Mouse (Mus musculus) fibroblast of lung, adult 2 months (primary cell): Measurements from ENCODE around the gene Calhm6.

Source experiments
- DNase-seq: peaks from one replicate; pipeline ENCODE4 v3.0.0-alpha.2; 2011; ENCODE audit warnings: low read depth

Calhm6 gene

DNA sequence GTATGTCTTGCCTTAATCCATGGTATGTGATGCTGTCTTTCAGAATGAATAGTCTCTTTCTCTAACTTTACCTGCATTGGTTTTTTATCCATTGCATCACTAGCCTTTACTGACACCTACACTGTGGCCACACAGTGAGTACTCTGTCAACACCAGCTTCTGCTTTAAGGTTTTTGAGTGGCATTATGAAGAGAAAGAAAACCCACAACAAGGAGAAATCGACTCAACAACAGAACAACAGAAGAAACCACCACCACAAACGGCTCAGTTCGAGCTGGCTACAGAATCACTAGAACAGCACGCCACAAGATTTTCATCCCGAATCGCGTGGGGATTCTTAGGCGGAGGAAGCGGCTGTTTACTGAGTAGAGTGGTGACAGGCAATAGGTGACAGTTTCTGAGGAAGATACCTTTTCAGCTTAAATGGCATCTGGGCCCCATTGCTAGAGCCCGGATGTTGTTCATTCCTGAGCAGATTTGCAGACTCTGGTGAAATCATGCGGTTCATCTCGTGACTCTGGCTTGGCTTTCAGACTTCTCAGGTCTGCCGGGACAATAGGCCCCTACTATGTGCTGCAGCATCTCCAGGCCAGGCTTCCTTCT lies 16.8 kb downstream of the Calhm6 start:
- no peak for DNase-seq

DNA sequence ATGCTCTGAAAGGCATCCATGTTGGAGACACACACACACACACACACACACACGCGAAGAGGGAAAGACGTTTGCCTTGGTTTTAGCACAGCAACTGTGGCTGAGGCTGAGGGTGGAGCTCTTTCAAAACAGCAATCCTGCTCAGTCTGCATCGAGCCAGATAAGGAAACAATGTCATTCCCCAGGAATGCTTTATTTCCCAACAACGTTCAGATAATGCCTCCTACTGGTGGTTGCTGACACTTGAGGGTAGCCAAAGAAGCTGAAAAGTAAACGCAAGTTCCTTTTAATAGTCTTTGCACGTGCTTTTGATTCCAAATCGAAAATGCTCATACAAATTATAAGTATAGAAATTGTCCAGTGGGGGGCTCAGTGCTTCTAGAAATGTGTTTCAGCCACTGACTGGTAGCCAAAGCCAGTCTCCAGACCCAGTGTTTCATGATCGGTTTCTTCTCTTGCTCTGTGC lies 31.3 kb downstream of the Calhm6 start, which contains the start of gene Calhm5:
Gene Calhm5, minus strand, starts transcription at position 102 of the 466 bp plus-strand sequence.
- peak; percentile 93 for DNase-seq

DNA sequence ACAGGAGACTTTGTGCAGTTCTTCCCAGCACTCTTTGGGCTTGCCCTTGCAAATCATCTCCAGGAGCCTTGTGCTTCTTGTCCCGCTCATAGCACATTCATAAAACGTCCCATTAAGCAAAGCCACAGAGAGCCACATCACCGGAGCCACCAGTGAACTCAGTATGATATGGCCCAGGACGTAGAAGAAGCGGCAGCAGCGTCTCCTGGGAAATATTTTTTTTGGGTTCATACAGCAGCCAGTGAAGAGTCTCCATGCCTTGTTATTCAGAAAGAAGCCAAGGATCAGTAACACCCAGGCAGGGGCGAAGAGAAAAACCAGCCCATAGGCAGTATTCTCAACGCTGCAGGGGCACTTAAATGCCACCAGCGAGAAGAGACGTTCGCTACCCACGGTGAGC lies 31.8 kb downstream of the Calhm6 start:
- no peak for DNase-seq

DNA sequence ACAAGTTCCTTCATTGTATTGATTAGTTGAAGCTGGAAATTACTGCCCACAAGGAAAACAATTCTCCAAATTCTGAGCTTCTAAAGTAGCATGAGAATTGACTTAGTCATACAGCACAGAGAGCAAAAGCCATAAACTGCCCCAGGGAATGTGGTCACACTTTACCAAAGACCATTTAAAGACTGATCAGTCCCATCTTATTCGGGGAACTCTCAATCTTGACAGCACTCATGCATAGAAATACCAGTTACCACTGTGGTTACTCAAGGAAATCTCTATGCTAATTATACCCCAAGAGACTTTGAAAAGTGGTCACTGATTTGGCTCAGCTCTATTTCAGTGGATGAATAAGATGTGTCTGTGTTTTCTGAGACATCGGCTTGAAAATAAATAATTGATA lies 32.6 kb downstream of the Calhm6 start:
- DNase-seq, result no peak

DNA sequence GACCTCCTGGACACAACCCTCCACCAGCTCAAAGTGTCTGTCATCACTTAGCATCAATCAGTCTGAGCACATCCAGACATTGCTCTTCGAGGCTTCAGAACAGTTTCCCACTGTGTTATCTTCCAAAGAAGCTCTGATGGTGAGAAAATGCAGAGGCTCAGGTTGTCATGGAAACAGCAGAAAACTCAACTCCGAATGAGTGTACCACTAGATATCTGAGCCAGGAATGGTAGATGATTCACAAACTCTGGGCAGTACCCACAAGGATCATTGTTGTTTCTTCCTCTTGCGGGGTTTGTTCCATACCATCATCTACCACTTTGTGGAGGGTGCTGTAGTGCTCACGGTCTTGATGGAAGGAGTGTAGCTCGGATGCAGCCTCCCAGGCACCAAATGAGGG lies 35.9 kb downstream of the Calhm6 start:
- no peak for DNase-seq

DNA sequence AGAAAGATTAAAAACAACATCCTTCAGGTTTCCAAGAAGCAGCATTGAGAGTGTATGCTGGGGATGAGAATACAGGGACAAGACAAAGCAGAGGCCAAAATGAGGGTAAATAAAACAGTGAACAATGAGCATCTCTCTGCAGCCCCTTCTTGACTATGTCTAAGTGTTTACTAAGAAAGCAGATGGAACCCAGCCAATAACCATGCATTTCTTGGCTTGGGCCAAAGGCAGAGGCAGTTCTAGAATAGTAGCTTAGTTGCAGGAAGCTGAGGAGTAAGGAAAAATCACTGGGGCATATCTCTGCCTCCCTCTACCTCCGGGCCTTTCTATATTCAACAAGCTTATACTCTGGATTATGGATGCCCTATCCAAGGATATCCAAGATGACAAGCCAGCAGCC lies 37.3 kb downstream of the Calhm6 start:
- DNase-seq, result no peak

DNA sequence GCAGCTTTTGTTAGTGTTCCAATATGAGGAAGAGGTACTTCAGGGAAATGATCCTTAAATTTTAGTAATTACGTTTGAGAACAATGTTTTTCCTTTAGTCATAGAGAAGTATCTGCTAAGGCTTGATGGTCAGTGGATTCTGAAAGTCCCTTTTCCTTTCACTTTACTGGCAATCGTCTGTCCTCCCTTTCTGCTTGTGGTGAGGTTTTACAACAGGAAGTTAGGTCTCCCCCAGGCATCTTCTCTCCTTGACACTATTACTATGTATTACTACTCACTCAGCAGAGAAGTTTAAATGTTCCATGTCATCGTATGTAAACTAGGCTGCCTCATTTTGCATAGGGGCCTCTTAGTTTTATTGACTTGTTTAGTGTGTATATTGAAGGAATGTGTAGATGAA lies 38.3 kb downstream of the Calhm6 start:
- no peak for DNase-seq

DNA sequence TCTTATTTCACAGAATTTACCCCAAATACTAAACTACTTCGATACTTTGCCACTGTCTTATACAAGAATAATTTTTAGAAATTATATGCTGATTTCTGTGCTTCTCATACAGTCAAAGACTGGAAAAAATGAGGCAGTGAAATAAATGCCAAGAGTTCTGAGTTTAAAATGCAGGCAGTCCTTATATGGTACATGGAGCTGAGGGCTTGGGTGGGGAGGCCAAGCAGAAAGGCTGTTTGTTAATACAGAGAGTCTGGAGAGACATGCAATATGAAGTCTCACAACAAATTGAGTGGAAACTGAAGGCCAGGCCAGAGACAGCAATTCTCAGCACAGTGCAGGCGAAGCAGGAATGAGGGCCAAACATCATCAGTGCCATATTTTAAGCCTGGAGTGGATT lies 39.3 kb downstream of the Calhm6 start:
- no peak for DNase-seq

DNA sequence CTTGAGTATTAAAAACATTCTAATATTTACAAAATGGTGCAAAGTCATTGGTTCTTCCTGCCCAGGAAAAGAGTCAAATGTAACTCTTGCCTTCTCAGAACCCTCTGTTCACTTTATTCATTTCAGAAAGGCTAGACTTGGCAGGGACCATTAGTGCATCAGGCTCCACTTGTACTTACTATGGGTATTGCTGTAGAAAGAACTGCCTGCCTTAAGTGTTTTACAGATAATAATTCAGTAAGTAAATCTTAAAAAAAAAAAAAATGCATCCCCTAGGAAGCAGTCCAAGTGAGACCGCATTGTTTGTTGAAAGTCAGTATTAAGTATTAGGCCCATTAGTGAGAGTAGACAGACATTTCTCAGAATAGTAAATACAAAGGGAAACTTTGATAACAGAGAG lies 41.3 kb downstream of the Calhm6 start:
- no peak for DNase-seq
